Mouse (Mus musculus): ENCODE measurements at regions not wholly inside any gene's neighbourhood (a gene's known extent, or its start where the extent isn't known, plus 50 kb on each side); places are given as distances from the start of the nearest gene placed in this dataset.

DNA sequence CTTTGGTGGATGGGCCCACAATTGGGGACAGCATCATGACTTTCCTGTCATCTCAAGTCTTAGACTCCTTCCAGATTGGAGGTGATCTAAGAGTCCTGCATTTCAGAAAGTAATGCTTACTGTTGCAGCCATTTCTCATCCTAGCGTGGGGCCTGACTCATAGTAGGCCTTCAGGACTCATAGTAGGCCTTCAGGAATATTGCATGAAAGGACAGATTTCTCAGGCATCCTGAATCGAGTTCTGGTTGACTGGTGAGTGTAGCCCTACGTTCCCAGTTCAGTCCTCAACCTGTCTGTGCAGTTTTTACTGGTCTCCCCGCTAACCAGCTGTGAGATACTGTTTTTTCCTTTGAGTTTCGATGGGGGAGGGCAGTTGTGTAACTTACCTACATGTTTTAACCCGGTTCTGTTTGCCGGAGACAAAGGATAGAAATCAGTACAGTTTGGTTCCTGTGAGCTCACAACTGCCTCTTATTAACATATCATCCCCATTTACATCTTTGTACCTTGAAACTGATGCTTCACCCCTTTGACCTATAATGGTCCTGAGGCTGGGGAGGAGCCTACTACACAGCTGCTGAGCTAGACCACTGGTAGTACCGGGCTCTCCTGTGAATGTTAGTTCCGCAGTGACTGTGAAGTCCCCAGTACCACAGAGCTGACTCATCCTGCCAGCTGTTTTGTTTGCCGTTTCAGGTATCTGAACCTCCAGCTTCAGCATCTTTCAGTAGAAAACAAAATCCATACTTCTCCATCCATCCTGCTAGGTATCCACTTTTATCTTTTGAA is 1222.2 kb upstream of the A1bg start:
- ATAC-seq (no peak), DNase-seq (ENCODE audit: low read depth, low spot score) (no peak)
- H3K27me3 ChIP-seq = no peaks in the 10 kb centered on the region
- ChIA-PET CTCF (no interaction called here), POLR2A (no interaction called here)
- in situ Hi-C loops (cut with MboI; ENCODE audit: low pct_unique_long_range_greater_than_20kb) = no loop called here
- no peak for TF ChIP-seq CTCF (IDR thresholded peaks at IDR 0.05)

DNA sequence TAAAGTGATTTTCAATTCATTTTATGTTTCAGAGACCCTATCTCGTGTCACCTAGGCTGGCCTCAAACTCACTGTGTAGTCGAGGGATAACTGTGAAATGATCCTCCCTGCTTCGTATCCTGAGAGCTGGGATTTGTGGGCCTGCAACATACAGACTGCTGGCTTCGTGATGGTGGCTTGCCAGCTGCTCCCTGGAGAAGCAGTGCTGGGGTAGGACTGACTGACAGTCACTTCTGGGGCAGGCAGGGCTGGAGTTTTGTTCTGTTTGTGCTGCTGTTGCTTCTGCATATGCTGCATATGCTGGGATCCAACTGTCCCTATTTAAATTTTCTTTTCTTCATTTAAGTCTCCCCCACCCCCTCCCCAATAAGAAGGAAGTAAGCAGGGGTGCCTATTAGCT is 1217.0 kb upstream of the A1bg start:
- no peak for ATAC-seq
- POLR2A ChIA-PET = no interaction called here
- in situ Hi-C loops (cut with MboI; ENCODE audit: low pct_unique_long_range_greater_than_20kb) = no loop called here

DNA sequence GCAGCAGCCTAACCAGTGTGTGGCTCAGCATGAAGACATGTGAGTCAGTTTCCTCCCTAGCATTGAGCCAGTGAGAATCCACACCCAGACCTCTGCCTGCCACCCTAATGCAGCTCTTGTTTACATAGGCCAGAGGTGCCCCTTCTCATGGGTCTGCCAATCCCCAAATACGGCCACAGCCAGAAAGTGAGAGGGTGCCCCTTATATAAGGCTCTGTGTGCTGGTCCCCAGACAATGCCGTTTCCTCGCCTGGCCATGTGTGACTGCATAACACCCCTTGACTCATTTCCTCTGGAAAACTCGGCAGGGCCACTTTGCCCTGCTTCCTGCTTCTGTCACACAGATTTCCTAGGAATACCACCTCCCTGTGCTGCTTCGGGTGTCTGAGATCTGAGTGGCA is 1216.4 kb upstream of the A1bg start:
- ChIA-PET POLR2A (no interaction called here), CTCF (interaction anchor here (0.8 kb wide), 1 partner anchor 25 kb away, joined by 3 read pairs; no protein-coding TSS in a partner anchor)
- DNase-seq (ENCODE audit: low read depth, low spot score) (no peak), ATAC-seq (peak; percentile 22)
- in situ Hi-C loops (cut with MboI; ENCODE audit: low pct_unique_long_range_greater_than_20kb) = no loop called here
- H3K27me3 ChIP-seq = no peaks in the 10 kb centered on the region
- no peak for TF ChIP-seq CTCF (IDR thresholded peaks at IDR 0.05)

More for the DNA sequence above, 1217.0 kb upstream of the A1bg start:
- TF ChIP-seq CTCF (IDR thresholded peaks at IDR 0.05) = no peak
- no peak for DNase-seq (ENCODE audit: low read depth, low spot score)
- CTCF ChIA-PET = interaction anchor here (0.8 kb wide), 1 partner anchor 25 kb away, joined by 3 read pairs; no protein-coding TSS in a partner anchor
- no peaks in the 10 kb centered on the region for H3K27me3 ChIP-seq

- H3K27me3 ChIP-seq = no peaks in the 10 kb centered on the region
- in situ Hi-C loops (cut with MboI; ENCODE audit: low pct_unique_long_range_greater_than_20kb) = no loop called here
- ATAC-seq (no peak), DNase-seq (ENCODE audit: low read depth, low spot score) (no peak)
- CTCF ChIA-PET = no interaction called here
- TF ChIP-seq CTCF (IDR thresholded peaks at IDR 0.05) = no peak
- POLR2A ChIA-PET = no interaction called here
Measured at GRCm38 (mm10) chr15:62138701-62139100, 1215.9 kb upstream of the A1bg start.

- in situ Hi-C loops (cut with MboI; ENCODE audit: low pct_unique_long_range_greater_than_20kb) = no loop called here
- ATAC-seq (no peak), DNase-seq (ENCODE audit: low read depth, low spot score) (no peak)
- TF ChIP-seq CTCF (IDR thresholded peaks at IDR 0.05) = no peak
- ChIA-PET POLR2A (interaction anchor here (0.5 kb wide), 1 partner anchor 40 kb away, joined by 3 read pairs; no protein-coding TSS in a partner anchor), CTCF (interaction anchor here (1.6 kb wide), 1 partner anchor 146 kb away, joined by 4 read pairs; no protein-coding TSS in a partner anchor)
- H3K27me3 ChIP-seq = no peaks in the 10 kb centered on the region
Measured at GRCm38 (mm10) chr15:62136932-62137594, 1214.3 kb upstream of the A1bg start.

DNA sequence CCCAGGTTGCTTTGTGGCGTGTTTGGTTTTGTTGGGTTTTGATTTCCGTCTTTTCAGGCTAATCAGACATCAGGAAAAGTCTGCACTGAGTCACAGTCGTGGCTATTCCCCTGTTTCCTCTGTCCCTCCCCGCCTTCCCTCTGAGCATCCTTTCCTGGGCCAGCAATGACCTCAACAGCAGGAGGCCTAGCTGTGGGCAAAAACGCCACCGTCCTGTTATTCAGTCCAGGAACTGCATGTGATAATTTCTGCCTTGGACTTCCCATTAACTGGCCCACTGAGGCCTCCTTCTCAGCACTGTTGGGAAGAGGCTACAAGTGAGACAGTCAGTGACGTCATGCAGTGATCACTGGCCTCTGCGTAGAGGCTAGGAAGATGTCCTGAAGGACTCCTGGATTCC is 1212.0 kb upstream of the A1bg start:
- H3K27me3 ChIP-seq = no peaks in the 10 kb centered on the region
- ChIA-PET CTCF (no interaction called here), POLR2A (interaction anchor here (0.6 kb wide), 1 partner anchor 16 kb away, joined by 3 read pairs; no protein-coding TSS in a partner anchor)
- DNase-seq (ENCODE audit: low read depth, low spot score) = no peak
- no peak for ATAC-seq
- no peak for TF ChIP-seq CTCF (IDR thresholded peaks at IDR 0.05)
- in situ Hi-C loops (cut with MboI; ENCODE audit: low pct_unique_long_range_greater_than_20kb) = no loop called here

GRCm38 (mm10) chr15:62134308-62134707 is 1211.5 kb upstream of the A1bg start:
- POLR2A ChIA-PET = interaction anchor here (0.6 to 1.2 kb wide), 2 partner anchors 17 to 23 kb away, joined by 3 read pairs; no protein-coding TSS in a partner anchor
- ATAC-seq = no peak
- no peak for TF ChIP-seq CTCF (IDR thresholded peaks at IDR 0.05)
- CTCF ChIA-PET = no interaction called here
- no peak for DNase-seq (ENCODE audit: low read depth, low spot score)
- in situ Hi-C loops (cut with MboI; ENCODE audit: low pct_unique_long_range_greater_than_20kb) = no loop called here
- no peaks in the 10 kb centered on the region for H3K27me3 ChIP-seq

- POLR2A ChIA-PET = interaction anchor here (0.5 to 1.2 kb wide), 3 partner anchors 13 to 73 kb away, joined by 3 read pairs; no protein-coding TSS in a partner anchor
- CTCF ChIA-PET = interaction anchor here (0.9 kb wide), 1 partner anchor 23 kb away, joined by 3 read pairs; no protein-coding TSS in a partner anchor
- H3K27me3 ChIP-seq = no peaks in the 10 kb centered on the region
- in situ Hi-C loops (cut with MboI; ENCODE audit: low pct_unique_long_range_greater_than_20kb) = no loop called here
- TF ChIP-seq CTCF (IDR thresholded peaks at IDR 0.05) = no peak
- DNase-seq (ENCODE audit: low read depth, low spot score) = peak; percentile 66
- ATAC-seq = peak; percentile 64
Measured at GRCm38 (mm10) chr15:62132895-62133294, 1210.1 kb upstream of the A1bg start.

- CTCF ChIA-PET = interaction anchor here (2.0 kb wide), 1 partner anchor 10 kb away, joined by 4 read pairs; no protein-coding TSS in a partner anchor
- POLR2A ChIA-PET = interaction anchor here (0.6 to 1.2 kb wide), 3 partner anchors 9 to 191 kb away, joined by 3 to 6 read pairs (median 4); no protein-coding TSS in a partner anchor
- DNase-seq (ENCODE audit: low read depth, low spot score) (no peak), ATAC-seq (no peak)
- in situ Hi-C loops (cut with MboI; ENCODE audit: low pct_unique_long_range_greater_than_20kb) = no loop called here
- H3K27me3 ChIP-seq = no peaks in the 10 kb centered on the region
- TF ChIP-seq CTCF (IDR thresholded peaks at IDR 0.05) = no peak
Measured at GRCm38 (mm10) chr15:62131686-62132085, 1208.9 kb upstream of the A1bg start.

- H3K27me3 ChIP-seq = no peaks in the 10 kb centered on the region
- DNase-seq (ENCODE audit: low read depth, low spot score) (no peak), ATAC-seq (no peak)
- in situ Hi-C loops (cut with MboI; ENCODE audit: low pct_unique_long_range_greater_than_20kb) = no loop called here
- TF ChIP-seq CTCF (IDR thresholded peaks at IDR 0.05) = no peak
- CTCF ChIA-PET = interaction anchor here (2.0 kb wide), 1 partner anchor 11 kb away, joined by 4 read pairs; no protein-coding TSS in a partner anchor
- POLR2A ChIA-PET = interaction anchor here (0.6 to 0.7 kb wide), 3 partner anchors 25 to 199 kb away, joined by 3 to 5 read pairs (median 4); no protein-coding TSS in a partner anchor
Measured at GRCm38 (mm10) chr15:62130530-62130929, 1207.7 kb upstream of the A1bg start.

Data from Patski (cell line).